Mouse (Mus musculus): ENCODE results near the gene Hes2. TPM values are rescaled to one million over a fixed set of nuclear protein-coding genes. Genes with fewer than 3 reads are reported as not detected.
A peak's percentile ranks its signal among the peaks of the same experiment; 100 is the strongest.

The Hes2 gene
- polyA plus RNA-seq (2015; fragmentation: Nextera tagmentation; extraction: Ambion mirVana): 0.08 and 0.17 TPM in 2 replicates

DNA sequence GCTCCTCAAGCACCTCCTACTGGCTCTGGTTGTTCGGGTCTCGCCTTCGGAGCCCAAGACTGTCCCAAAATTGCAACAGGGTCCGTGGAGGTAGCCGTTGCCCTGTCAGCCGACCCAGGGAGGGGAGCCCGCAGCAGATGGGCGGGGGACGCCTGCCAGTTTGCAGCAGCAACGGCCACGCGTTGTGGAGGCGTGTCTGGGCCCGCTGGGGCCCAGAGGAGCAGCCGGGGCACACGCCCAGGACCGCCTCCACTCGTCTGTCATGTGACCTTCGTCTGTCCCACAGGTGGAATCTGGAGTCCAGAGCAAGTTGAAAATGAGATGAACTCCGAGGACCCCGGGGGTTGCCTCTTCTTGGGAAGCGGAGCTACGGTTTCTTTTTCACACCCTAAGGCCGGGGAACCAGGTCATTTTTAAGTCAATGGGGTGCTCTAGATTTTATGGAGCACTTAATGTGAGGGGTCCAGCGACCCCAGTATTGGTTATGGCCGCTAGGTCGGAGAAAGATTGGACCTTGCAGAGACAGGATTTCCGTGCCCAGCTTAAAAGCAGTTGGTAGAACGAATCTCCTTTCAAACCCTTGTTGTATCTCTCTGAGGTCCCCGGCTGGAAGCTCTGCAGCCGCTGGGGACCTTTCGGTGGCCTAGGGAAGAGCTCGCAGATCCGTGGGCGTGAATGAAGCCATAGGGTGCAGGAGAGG is at the start of gene Hes2:
Hes2 (plus strand) TSS at position 283 of the 700 bp plus-strand sequence.
- H3K4me1 ChIP-seq: peaks cover 32% of the 10 kb centered on the region
- no peaks in the 10 kb centered on the region for H3K36me3 ChIP-seq
- no peak within 1 kb of the TSS for H3K9ac ChIP-seq
- peaks cover 89% of the 10 kb centered on the region for H3K27me3 ChIP-seq
- no peak within 1 kb of the TSS for H3K27ac ChIP-seq
- no peaks in the 10 kb centered on the region for H3K9me3 ChIP-seq (replicated peaks)
- 2% methylated on average over 35 of the region's 35 CpGs for WGBS
- H3K4me3 ChIP-seq (replicated peaks): peak within 1 kb of the TSS; percentile 36
- H3K4me2 ChIP-seq: peak within 1 kb of the TSS; percentile 59
- ATAC-seq (replicated peaks; ENCODE audit: low FRiP score): no peak

DNA sequence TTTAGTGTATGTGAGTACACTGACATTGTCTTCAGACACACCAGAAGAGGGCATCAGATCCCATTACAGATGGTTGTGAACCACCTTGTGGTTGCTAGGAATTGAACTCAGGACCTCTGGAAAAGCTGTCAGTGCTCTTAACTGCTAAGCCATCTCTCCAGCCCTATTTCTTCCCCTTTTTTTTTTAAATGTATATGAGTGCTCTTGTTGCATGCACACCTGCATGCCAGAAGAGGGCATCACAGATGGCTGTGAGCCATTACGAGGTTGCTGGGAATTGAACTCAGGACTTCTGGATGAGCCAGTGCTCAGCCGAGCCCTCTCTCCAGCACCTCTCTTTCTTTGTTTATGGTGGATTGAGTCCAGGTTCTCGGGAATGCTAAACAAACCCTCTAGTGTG is 49.2 kb upstream of the Hes2 start:
- Histone ChIP-seq H3K27ac (no peak overlapping the region), H3K9ac (no peak overlapping the region), H3K9me3 (replicated peaks) (no peaks in the 10 kb centered on the region), H3K4me2 (no peak overlapping the region), H3K4me3 (replicated peaks) (no peak overlapping the region), H3K4me1 (peaks cover 40% of the 10 kb centered on the region), H3K36me3 (peaks cover 84% of the 10 kb centered on the region), H3K27me3 (peaks cover 8% of the 10 kb centered on the region; the same call in 1 of the 2 replicates)
- WGBS: 75% methylated on average over 3 of the region's 3 CpGs
- ATAC-seq (replicated peaks; ENCODE audit: low FRiP score): no peak

DNA sequence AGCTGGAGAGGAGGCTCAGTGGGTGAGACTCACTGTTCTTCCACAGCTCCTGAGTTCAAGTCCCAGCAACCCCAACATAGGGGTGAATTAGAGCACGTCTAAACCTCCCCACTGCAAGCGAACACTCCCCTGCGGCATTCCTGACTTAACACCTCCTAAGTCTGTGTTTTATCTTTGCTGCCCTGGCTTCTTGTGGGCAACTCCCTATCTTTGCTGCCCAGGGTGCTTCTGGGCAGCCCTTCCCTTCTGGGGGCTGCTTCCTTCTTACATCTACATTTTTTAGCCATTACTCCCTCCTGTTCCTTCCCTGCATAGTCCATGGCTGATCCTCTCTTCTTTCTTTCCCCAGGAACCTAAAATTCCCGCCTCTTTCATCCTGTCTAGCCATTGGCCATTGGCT is 48.0 kb upstream of the Hes2 start:
- peaks cover 17% of the 10 kb centered on the region; the same call in 1 of the 2 replicates for H3K27me3 ChIP-seq
- H3K4me2 ChIP-seq: no peak overlapping the region
- peaks cover 50% of the 10 kb centered on the region for H3K4me1 ChIP-seq
- ATAC-seq (replicated peaks; ENCODE audit: low FRiP score): no peak
- no peak overlapping the region for H3K4me3 ChIP-seq (replicated peaks)
- H3K27ac ChIP-seq: no peak overlapping the region
- 90% methylated on average over 4 of the region's 4 CpGs for WGBS
- peaks cover 82% of the 10 kb centered on the region for H3K36me3 ChIP-seq
- H3K9ac ChIP-seq: no peak overlapping the region
- H3K9me3 ChIP-seq (replicated peaks): no peaks in the 10 kb centered on the region

DNA sequence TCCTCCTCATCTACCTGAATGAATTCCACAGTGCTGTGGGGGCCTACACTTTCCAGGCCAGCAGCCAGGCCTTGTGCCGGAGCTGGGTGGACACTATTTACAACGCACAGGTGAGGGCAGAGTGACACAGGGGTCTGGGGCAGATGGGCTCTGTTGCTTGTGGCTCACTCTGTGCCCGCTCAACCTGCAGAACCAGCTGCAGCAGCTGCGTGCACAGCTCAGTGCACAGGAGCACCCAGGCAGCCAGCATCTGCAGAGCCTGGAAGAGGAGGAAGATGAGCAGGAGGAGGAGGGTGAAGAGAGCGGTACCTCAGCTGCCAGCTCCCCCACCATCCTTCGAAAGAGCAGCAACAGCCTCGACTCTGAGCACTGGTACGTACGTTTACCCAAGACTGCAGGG is 46.3 kb upstream of the Hes2 start:
- H3K27me3 ChIP-seq: peaks cover 27% of the 10 kb centered on the region
- no peak overlapping the region for H3K4me3 ChIP-seq (replicated peaks)
- peaks cover 57% of the 10 kb centered on the region for H3K4me1 ChIP-seq
- H3K36me3 ChIP-seq: peaks cover 71% of the 10 kb centered on the region
- no peak for ATAC-seq (replicated peaks; ENCODE audit: low FRiP score)
- WGBS: 57% methylated on average over 9 of the region's 9 CpGs
- H3K4me2 ChIP-seq: no peak overlapping the region
- H3K27ac ChIP-seq: 0 out of 2 replicates have a peak overlapping the region, but pooled peaks have one; percentile 10
- no peak overlapping the region for H3K9ac ChIP-seq
- no peaks in the 10 kb centered on the region for H3K9me3 ChIP-seq (replicated peaks)

DNA sequence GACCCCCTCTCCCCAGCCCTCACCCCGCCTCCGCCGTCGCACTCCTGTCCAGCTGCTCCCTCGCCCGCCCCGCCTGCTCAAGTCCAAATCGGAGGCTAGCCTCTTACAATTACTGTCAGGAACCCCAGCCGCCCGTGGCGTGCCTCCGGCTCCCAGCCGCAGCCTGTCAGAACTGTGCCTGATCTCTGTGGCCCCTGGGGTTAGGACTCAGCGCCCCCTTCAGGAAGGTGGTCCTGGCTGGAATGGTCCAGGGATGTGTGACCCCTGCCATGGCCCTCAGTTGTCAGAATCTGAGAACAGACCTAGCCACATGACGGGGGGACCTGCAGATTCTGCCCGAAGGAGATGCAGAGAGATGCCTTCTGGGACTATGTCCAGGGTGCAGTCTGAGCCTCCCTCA is 44.6 kb upstream of the Hes2 start:
- WGBS: 74% methylated on average over 16 of the region's 16 CpGs
- Histone ChIP-seq H3K9ac (no peak overlapping the region), H3K4me2 (no peak overlapping the region), H3K27ac (no peak overlapping the region), H3K4me3 (replicated peaks) (no peak overlapping the region), H3K36me3 (peaks cover 60% of the 10 kb centered on the region), H3K9me3 (replicated peaks) (no peaks in the 10 kb centered on the region), H3K4me1 (peaks cover 43% of the 10 kb centered on the region), H3K27me3 (peaks cover 44% of the 10 kb centered on the region)
- no peak for ATAC-seq (replicated peaks; ENCODE audit: low FRiP score)

DNA sequence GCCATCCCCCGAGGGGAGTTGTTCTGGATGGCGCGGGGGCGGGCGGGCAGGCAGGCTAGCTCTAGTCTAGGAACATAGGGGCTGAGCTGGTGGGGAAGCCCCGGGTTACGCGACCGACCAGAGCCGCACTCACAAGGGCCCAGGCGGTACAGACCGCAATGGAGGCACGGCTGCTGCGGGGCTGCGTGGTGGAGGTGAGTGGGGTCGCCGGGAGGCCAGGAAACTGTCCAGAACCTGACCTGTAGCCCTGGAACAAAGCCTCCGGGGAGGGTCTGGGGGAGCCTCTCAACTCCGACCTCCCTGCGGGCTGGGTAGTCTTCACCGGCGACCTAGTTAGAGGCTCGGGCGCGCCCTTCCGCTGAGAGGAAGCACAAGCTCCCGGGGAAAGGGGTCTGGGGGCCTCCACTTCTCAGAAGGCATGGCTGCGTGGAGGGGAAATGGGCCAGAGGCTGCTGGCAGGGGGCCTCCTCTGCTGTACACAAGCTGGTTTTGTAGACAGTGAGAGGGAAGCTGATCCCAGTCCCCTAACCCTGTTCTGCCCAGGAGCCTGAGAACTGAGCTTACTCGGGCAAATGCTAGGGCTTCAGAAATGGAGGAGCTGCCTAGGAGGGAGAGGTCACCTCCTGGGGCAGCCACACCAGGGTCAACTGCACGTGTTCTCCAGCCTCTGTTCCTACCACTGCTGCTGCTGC is 42.6 kb upstream of the Hes2 start, which contains the start of gene Tnfrsf25:
Tnfrsf25 (plus strand) TSS at position 14 of the 692 bp plus-strand sequence.
- Histone ChIP-seq H3K4me1 (peaks cover 61% of the 10 kb centered on the region), H3K9ac (0 out of 2 replicates have a peak within 1 kb of the TSS, but pooled peaks have one; percentile 27), H3K36me3 (peaks cover 41% of the 10 kb centered on the region), H3K4me3 (replicated peaks) (peak within 1 kb of the TSS; percentile 23), H3K27ac (no peak within 1 kb of the TSS), H3K9me3 (replicated peaks) (no peaks in the 10 kb centered on the region), H3K4me2 (peak within 1 kb of the TSS; percentile 57), H3K27me3 (peaks cover 64% of the 10 kb centered on the region)
- ATAC-seq (replicated peaks; ENCODE audit: low FRiP score): peak; percentile 44; the same call in 1 of the 2 replicates
- WGBS: 3% methylated on average over 30 of the region's 30 CpGs

DNA sequence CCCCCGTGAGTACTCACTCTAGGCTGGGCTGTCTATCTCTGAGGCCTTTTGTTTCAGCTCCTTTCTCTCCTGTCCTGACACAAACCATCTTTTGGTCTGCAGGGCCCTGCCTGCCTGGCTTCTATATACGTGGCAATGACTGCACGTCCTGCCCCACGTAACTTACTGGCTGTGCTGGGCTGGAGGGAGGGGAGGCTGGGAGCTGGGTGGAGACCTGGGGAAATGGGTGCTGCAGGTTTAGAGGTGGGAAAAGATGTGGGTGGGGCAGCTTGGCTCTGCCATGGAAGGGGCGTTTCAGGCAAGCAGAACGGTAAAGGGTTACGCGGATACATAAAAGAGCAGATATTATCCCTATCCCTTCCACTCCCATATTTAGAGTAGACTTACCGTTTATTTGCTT is 41.1 kb upstream of the Hes2 start:
- 77% methylated on average over 9 of the region's 9 CpGs for WGBS
- Histone ChIP-seq H3K9ac (no peak overlapping the region), H3K27me3 (peaks cover 79% of the 10 kb centered on the region), H3K4me1 (peaks cover 59% of the 10 kb centered on the region), H3K4me2 (no peak overlapping the region), H3K27ac (no peak overlapping the region), H3K4me3 (replicated peaks) (no peak overlapping the region), H3K36me3 (peaks cover 27% of the 10 kb centered on the region), H3K9me3 (replicated peaks) (no peaks in the 10 kb centered on the region)
- no peak for ATAC-seq (replicated peaks; ENCODE audit: low FRiP score)

DNA sequence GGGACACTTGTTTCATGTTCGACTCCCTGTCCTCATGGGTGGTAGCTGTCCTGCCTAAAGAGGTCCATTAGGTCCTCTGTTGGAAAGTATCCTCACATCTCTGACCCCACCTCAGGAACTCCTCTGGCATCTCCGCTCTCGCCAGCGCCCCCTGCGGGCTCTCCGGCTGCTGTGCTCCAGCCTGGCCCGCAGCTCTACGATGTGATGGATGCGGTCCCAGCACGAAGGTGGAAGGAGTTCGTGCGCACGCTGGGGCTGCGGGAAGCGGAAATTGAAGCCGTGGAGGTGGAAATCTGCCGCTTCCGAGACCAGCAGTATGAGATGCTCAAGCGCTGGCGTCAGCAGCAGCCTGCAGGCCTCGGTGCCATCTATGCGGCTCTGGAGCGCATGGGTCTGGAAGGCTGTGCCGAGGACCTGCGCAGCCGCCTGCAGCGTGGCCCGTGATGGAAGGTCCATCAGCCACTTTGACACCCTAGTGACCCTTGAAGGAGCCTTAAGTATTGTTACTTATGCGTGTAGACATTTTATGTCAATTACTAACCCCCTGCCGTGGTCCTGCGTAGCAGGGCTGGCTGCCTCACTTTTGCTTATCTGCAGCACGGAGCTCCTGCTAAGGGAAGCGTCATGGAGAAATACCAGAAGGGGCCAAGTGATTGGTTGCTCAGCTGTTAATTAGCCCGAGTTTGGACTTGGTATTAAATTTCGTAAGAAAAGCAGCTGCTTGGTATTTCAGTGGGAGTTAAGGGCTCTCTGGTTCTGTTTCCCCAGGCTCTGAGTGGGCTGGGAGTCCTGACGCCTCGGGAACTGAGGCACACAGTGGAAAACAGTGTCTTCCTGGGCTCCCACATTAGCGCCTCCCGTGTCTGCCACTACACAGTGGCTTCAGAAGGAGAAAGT is 39.0 kb upstream of the Hes2 start:
- 5% methylated on average over 39 of the region's 39 CpGs for WGBS
- Histone ChIP-seq H3K4me2 (peak overlapping the region; percentile 58), H3K27ac (peak overlapping the region; percentile 69), H3K4me3 (replicated peaks) (peak overlapping the region; percentile 33), H3K9me3 (replicated peaks) (no peaks in the 10 kb centered on the region), H3K27me3 (peaks cover 90% of the 10 kb centered on the region), H3K9ac (no peak overlapping the region), H3K36me3 (0 out of 2 replicates have a peak, but pooled peaks cover 6% of the 10 kb centered on the region), H3K4me1 (peaks cover 60% of the 10 kb centered on the region)
- ATAC-seq (replicated peaks; ENCODE audit: low FRiP score): 0 out of 2 replicates have a peak, but pooled peaks have one; percentile 4

DNA sequence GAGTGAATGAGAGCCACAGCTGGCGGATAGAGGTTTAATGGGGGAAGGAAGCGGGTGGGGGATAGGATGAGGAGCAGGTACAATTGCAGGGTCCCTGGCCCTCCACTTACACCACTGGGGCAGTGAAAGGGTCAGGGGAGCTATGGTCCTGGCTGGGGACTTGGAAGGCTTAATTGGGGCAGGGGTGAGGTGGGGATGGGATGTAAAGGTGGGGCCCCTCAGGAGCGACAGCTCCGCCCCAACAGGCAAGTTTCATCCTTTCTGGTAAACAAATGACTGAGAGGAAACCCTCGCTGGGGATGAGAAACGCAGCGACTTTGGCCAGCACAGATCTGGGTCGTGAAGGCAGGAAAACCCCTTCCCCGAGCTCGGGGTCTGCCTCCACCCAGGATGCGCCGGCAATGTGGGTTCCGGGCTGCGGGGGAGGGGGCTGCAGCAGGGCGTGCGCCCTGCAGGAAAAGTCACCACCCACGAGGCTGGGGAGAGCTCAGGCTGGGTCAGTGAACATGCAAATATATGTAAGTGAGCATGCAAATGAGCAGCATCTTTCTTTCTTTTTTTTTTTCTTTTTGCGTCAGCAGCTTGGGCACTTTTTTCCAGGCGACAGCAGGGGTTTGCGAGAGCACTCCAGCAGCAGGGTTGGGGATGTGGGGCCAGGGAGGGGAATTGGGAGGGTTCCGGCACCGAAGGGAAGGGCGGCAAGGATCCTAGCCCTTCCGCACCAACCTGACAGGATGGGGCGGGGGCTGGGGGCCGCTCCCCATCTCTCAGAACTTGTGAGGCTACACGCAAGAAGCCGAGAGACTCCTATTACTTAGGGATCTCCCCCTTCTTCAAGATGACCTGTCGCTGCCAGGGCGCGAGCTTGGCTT is 38.1 kb upstream of the Hes2 start:
- peaks cover 61% of the 10 kb centered on the region for H3K4me1 ChIP-seq
- peaks cover 93% of the 10 kb centered on the region for H3K27me3 ChIP-seq
- H3K4me3 ChIP-seq (replicated peaks): peak overlapping the region; percentile 33
- no peak for ATAC-seq (replicated peaks; ENCODE audit: low FRiP score)
- no peaks in the 10 kb centered on the region for H3K9me3 ChIP-seq (replicated peaks)
- peak overlapping the region; percentile 58 for H3K4me2 ChIP-seq
- WGBS: 2% methylated on average over 31 of the region's 31 CpGs
- peak overlapping the region; percentile 69 for H3K27ac ChIP-seq
- H3K9ac ChIP-seq: 0 out of 2 replicates have a peak overlapping the region, but pooled peaks have one; percentile 31
- H3K36me3 ChIP-seq: no peaks in the 10 kb centered on the region

DNA sequence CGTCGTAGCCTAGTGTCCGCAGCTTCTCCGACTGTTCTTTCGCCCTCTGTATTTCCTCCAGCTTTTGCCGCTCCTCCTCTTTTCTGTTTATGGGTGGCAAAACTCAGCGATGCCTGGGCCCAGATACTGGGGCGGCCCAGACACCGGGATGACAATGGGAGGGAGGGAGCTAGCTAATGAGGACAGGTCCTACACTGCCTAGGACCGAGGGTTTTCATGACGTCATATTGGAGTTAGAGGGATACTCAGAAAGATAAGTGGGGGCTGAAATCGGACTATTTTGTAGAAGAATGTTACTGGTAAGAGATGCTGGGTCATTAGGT is 37.5 kb upstream of the Hes2 start:
- peaks cover 97% of the 10 kb centered on the region for H3K27me3 ChIP-seq
- no peaks in the 10 kb centered on the region for H3K36me3 ChIP-seq
- no peaks in the 10 kb centered on the region for H3K9me3 ChIP-seq (replicated peaks)
- ATAC-seq (replicated peaks; ENCODE audit: low FRiP score): no peak
- H3K4me1 ChIP-seq: peaks cover 61% of the 10 kb centered on the region
- H3K4me3 ChIP-seq (replicated peaks): peak overlapping the region; percentile 33
- no peak overlapping the region for H3K9ac ChIP-seq
- H3K27ac ChIP-seq: no peak overlapping the region
- peak overlapping the region; percentile 58 for H3K4me2 ChIP-seq
- WGBS: 2% methylated on average over 12 of the region's 12 CpGs

Data from kidney, embryonic 15.5 days (tissue).